Mouse (Mus musculus) heart, adult 18-20 months (tissue): ENCODE measurements around the gene Gopc. TPM values are rescaled to one million over a fixed set of nuclear protein-coding genes. Genes with fewer than 3 reads are reported as not detected.

ENCODE experiments used
- DNase-seq, 2 experiments: peaks; one replicate each; pipeline ENCODE4 v3.0.0; 2021 to 2022; ENCODE audit warnings: mixed read lengths in 1 of 2
- long read RNA-seq, 2 experiments: library from polyadenylated mRNA; stranded (forward); transcript quantifications; one replicate each; pipeline ENCODE4 v2.0.0; 2021
- total RNA-seq, 2 experiments: library from RNA; stranded (reverse); gene quantifications; 2 replicates each; pipeline ENCODE4 v1.2.3; 2021

Gene Gopc
- total RNA-seq: 10 to 100 TPM; 12.2 to 13.1 TPM
- long read RNA-seq, experiment 1, full-length matches to known transcripts: 20 of 20 reads
- long read RNA-seq, experiment 1, partial matches to known transcripts: 0 of 20 reads
- long read RNA-seq, experiment 1, other reads (novel, unspliced or antisense): 0 of 20 reads
- long read RNA-seq, experiment 2, full-length matches to known transcripts: 5 of 8 reads
- long read RNA-seq, experiment 2, partial matches to known transcripts: 1 of 8 reads
- long read RNA-seq, experiment 2, other reads (novel, unspliced or antisense): 2 of 8 reads

GRCm38 (mm10) chr10:52381845-52382591 lies at the start of gene Gopc:
Gene Gopc (minus strand): TSS chr10:52382124.
- peak; percentile 98 for DNase-seq

DNA sequence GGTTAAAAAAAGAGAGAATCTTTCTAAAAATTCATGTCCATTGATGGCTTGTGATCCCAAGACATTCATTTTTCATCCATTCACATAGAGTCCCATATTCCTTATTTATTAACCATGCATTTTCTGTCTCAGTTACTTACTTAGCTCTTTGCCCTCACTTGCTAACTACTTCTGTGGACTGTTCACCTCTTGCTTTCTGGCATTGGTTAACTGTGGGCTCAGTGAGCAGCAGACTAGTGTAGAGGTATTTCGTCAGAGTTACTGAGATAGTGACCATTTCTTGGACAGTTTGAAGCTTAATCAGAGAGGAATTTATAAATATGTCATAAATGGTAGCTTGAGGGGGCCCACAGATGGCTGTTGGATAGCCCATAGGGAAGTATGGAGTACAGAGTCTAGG lies 49.0 kb upstream of the Gopc start:
- DNase-seq: no peak

DNA sequence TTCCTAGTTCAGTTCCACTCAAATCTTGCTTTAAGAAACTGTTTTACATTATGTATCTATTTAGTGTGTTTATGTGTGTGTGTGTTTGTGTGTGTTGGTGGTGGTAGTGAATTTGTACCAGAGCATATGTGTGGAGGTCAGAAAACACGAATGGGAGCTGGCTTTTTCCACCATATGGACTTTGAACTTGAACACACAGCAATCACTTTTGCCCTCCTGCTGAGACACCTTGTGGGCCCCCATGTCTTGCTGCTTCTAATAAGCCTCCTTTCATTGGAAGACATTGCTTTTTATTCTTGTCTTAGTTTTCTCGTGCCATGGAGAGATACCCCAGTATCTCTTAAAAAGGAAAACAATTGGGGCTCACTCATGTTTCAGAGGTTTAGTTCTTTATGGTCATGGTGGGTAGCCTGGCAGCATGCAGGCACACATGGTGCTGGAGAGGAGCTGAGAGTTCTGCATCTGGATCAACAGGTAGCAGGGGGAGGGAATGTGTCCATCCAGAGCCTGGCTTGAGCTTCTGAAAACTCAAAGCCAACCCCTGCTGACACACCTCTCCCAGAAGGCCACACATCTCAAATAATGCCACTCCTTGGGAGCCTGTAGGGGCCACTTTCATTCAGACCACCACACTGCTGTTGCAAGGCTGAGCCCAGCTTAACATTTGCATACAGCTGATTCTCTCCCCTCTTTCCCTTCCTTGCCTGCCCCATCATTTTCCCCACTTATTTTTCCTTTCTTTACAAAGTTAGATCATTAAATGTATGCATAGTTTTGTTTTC lies 45.9 kb upstream of the Gopc start:
- peak in 1 of 2 experiments; percentile 2 for DNase-seq

DNA sequence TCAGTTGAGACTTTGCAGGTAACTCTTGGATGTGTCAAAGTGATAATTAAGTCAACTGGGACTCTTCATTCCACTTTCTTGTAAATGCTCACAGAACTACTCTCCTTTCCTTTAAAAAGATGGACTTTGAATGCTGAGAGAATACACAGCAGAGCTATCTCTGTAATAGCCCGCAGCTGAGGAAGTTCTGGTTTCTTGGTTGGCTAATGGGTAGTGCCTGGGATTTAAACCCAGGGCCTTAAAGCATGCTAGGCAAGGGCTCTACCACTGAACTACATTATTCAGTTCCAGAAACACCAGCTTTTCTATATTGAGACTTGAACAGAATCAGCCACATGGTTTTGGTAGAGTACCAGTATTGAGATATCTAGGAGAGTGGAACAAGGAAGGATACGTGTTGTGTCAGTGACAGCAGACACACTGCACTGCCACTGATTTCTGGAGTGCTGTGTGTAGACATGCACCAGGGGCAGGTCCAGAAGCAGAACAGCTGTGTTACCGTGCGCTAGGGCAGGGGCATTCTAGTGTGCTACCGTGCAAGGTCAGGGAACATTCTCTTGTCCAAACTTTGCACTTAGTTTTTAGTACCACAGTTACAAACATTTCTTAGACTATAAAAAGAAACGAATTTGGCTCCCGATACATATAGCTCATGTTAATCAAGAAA lies 44.5 kb upstream of the Gopc start:
- no peak for DNase-seq

DNA sequence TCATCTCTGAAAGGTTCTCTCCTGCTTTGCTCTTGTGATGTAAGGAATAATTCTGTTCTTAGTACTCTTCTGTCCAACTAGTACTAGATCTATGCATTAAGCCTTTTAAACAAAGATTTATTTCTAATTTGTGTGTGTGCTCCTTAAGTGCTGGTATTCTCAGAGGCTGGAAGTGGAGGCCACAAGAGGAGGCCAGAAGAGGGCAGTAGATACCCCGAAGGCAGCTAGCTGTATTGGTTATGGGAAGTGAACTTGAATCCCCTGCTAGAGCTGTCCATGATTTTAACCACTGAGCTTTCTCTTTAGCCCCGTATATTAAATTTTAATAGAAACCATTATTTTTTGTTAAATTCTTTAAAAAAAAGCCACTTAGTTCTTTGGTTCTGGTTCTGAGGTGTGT lies 41.2 kb upstream of the Gopc start:
- peak in 1 of 2 experiments; percentile 13 for DNase-seq

GRCm38 (mm10) chr10:52421716-52422115 lies 39.8 kb upstream of the Gopc start:
- peak in 1 of 2 experiments; percentile 44 for DNase-seq

- no peak for DNase-seq
Observed at GRCm38 (mm10) chr10:52420526-52420925, 38.6 kb upstream of the Gopc start.

DNA sequence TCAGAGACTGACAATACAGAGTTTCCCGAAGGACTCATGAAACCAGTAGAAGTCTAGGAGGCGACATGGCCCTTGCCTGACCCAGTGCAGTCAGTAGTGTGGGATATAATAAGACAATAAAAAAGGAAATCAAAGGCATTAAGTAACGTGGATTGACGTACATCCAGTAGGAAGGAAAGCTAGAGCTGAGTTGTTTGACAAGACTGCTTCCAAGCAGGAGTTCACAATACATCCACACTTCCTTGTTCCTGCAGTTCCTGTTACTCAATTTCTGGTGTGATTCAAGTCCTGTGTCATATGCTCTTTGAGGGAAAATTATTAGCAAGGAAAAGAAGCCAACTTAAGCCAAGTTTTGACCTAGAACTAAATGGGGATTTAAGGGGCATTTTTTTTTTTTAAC lies 37.5 kb upstream of the Gopc start:
- DNase-seq: peak in 1 of 2 experiments; percentile 31

- DNase-seq: no peak
Observed at GRCm38 (mm10) chr10:52418931-52419330, 37.0 kb upstream of the Gopc start.

DNA sequence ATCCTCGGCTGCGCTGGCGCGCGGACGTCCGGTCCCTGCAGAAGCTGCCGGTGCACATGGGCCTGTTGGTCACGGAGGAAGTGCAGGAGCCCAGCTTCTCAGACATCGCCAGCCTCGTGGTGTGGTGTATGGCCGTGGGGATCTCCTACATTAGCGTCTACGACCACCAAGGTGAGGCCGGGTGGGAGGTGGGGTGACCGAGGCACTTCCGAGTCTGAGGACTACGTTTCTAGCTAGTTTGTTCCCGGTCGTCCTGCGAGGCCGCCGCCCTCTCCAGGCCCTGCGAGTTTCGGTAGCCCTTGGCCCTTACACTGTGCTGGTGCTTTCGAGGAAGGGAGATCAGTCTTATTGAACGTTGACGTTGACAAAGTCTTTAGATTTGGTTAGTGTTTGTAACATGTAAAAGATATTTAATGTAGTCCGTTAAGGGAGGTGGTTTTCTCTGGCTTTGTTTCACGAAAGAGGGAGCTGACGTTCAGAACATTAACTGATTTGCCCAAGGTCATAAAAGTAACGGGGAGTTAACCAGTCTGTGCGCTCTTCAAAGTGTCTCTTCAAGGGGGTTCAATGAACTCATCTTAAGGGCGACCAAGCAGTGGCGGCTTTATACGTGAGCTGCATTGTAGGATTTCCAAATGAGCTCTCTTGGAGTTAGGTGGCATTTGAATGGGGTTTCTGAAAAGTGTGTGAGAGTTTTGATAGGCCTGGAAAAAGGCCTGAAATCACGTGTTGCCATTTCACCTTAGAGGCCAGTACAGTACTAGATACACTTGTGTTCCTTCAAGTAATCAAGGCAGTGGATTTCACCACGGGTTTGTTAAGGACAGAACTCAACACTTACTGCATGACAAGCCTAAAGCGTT lies 36.3 kb upstream of the Gopc start:
- DNase-seq: peak; percentile 11 to 55

DNA sequence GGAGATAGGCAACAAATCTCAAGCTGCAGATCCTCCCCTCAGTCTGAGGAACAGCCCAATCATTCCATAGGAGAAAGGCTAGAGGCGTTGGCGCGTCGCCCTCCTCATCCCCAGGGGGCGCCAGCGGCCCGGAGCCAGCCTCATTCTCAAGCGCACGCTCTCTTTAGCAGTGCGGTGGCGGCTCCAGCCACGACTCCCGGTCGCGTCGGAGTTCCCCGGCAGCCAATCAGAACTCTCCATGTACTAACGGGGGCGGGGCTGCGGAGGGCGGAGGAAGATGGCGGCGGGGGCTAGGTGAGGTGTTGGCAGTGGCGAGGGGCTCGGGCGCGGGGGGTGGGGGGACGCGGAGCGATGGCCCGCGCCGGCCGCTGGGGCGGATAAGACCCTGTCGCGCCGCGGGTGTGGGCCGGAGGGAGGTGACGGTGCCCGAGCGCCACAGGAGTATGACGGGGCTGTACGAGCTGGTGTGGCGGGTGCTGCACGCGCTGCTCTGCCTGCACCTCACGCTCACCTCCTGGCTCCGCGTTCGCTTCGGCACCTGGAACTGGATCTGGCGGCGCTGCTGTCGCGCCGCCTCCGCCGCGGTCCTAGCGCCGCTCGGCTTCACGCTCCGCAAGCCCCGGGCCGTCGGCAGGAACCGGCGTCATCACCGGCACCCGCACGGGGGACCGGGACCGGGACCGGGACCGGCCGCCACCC lies 35.5 kb upstream of the Gopc start, which contains the start of gene Nus1:
TSS of gene Nus1 (plus strand) at position 249 of the 699 bp plus-strand sequence.
- peak; percentile 96 to 97 for DNase-seq

DNA sequence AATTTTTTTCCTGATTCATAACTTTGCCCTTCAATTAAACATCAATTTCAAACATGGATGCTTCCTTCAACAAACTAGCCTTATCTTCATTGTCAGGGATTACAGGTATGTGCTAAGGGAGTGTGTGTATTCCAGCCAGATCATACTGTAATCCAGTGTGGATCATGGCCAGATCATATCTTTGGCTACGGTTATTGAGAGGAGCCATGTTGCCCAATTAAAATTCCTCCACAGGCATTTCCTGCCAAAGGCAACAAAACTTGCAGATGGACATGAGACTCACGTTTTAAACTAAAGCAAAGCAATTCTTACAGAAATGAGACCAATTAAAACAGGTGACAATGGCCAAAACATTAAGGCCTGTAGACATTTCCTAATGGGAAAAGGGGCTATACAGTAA lies 34.5 kb upstream of the Gopc start:
- DNase-seq: peak in 1 of 2 experiments; percentile 40

DNA sequence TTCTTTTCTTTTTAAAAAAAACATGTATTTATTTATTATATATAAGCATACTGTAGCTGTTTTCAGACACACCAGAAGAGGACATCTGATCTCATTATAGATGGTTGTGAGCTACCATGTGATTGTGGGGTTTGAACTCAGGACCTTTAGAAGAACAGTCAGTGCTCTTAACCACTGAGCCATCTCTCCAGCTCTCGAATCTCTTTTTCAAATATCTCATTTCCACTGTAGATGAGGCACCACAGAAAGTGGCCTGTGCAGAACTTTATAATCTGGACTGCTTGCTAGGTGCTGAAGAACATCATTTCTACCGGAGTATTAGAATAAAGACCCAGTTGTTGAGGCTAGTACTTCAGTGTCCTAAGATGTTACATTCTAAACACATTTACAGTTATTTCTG lies 33.1 kb upstream of the Gopc start:
- DNase-seq: no peak

- no peak for DNase-seq
Observed at GRCm38 (mm10) chr10:52407526-52407925, 25.6 kb upstream of the Gopc start.

- DNase-seq: no peak
Observed at GRCm38 (mm10) chr10:52405160-52405559, 23.2 kb upstream of the Gopc start.

DNA sequence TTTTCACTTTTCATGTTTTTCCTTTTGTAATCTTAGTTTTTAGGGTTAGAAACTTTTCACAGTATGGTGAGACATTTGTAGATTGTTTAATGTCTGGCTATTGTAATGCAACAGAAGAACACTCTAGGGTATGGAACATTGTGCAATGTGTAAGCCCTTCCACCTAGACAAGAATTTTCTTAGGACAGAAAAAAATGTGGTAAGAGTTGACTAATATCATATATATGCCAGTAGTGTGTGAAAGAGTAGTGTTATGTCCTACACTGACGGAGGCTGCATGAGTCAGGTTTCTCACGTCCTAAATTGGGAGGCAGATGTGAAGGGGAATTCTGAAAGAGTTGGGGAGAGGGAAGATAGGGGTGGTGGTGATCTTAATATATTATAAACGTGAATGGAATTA lies 17.8 kb upstream of the Gopc start:
- no peak for DNase-seq

GRCm38 (mm10) chr10:52398715-52399114 lies 16.8 kb upstream of the Gopc start:
- DNase-seq: no peak

GRCm38 (mm10) chr10:52396647-52397046 lies 14.7 kb upstream of the Gopc start:
- no peak for DNase-seq

DNA sequence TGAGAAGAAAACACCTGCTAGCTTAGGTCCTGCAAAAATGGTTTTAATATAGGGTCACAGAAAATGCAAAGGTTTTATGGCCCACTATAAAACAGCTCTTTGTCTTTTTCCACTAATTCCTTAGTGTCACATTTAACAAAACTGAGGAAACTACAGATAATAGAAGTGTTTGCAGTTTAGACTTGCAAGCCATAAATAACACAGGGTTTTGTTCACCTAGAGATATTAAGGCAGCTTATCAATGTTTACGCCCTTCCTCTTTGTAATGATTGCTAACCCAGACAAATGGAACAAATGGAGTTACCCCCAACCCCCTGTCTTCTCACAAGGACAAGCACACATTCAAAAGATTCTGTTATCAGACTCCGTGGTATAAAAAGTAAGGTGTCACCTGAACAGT lies 9.3 kb upstream of the Gopc start:
- DNase-seq: no peak

- peak; percentile 35 to 75 for DNase-seq
Observed at GRCm38 (mm10) chr10:52389438-52389837, 7.5 kb upstream of the Gopc start.
